Mouse (Mus musculus): ENCODE results near the gene Rps27rt. TPM values are rescaled to one million over a fixed set of nuclear protein-coding genes. Genes with fewer than 3 reads are reported as not detected.

Gene Rps27rt
- polyA plus RNA-seq, 1 experiment from 2014 or later, result 184 TPM

DNA sequence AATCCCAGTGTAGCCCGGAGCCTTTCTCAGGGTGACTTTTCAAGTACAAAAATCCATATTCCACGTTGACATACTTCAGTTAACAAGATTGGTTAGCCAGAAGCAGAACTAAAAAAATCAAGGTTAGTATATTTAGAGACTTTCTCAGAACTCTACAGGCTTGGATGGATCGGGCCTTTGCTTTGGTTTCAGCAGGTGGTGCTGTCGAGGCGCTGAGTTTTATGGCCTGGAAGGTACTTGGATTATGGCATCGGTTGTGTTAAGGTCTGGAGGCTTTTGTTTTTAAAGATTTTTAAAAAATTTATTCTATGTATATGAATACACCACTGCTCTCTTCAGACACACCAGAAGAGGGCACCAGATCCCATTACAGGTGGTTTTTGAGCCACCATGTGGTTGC lies 37.0 kb downstream of the Rps27rt start:
- H3K27ac ChIP-seq (replicated peaks), result no peak overlapping the region
- H3K4me1 ChIP-seq (replicated peaks), result peaks cover 6% of the 10 kb centered on the region
- no peak for ATAC-seq (ENCODE audit: insufficient read depth)
- no peak overlapping the region for H3K4me3 ChIP-seq (replicated peaks)
- H3K9ac ChIP-seq, result no peak overlapping the region
- WGBS (ENCODE audit: insufficient replicate concordance), result 69% methylated on average over 6 of the region's 6 CpGs
- H3K9me3 ChIP-seq (replicated peaks), result no peaks in the 10 kb centered on the region
- H3K4me2 ChIP-seq, result no peak overlapping the region
- H3K27me3 ChIP-seq, result no peaks in the 10 kb centered on the region
- no peaks in the 10 kb centered on the region for H3K36me3 ChIP-seq (replicated peaks)

DNA sequence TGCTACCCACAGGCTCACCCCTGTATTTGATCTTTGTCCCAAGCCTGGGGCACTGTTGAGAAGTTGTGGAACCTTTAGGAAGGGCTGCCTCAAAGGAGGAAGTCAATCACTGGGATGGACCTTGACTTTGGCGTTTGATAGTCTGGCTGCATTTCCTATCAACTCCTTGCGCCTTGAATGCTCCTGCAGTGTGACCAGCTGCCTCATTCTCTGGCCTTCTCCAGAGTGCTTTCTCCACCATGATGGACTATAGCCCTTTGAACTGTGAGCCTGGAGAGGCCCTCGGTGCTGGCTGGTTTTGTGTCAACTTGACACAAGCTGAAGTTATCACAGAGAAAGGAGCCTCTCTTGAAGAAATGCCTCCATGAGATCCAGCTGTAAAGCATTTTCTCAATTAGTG lies 37.9 kb downstream of the Rps27rt start:
- H3K4me1 ChIP-seq (replicated peaks), result no peaks in the 10 kb centered on the region
- H3K36me3 ChIP-seq (replicated peaks), result no peaks in the 10 kb centered on the region
- no peaks in the 10 kb centered on the region for H3K9me3 ChIP-seq (replicated peaks)
- no peak overlapping the region for H3K9ac ChIP-seq
- H3K27ac ChIP-seq (replicated peaks), result no peak overlapping the region
- ATAC-seq (ENCODE audit: insufficient read depth), result no peak
- 55% methylated on average over 3 of the region's 3 CpGs for WGBS (ENCODE audit: insufficient replicate concordance)
- H3K4me2 ChIP-seq, result no peak overlapping the region
- H3K27me3 ChIP-seq, result no peaks in the 10 kb centered on the region
- no peak overlapping the region for H3K4me3 ChIP-seq (replicated peaks)

DNA sequence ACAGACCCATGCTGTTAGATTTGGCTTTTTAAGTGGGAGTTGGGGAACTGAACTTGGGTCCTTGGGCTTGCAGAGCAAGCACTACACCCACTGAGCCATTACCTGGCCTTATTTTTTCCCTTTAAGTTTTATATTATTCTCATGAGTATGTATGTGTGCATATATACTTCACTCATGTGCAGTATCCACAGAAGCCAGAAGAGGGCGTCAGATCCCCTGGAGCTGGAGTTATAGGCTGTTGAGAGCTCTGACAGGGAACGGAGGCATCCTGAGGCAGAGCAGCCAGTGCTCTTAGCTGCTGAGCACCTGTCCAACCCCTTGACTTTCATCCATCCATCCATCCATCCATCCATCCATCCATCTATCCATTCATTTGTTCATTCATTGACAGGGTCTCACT lies 45.9 kb downstream of the Rps27rt start:
- Histone ChIP-seq H3K9ac (no peak overlapping the region), H3K36me3 (replicated peaks) (no peaks in the 10 kb centered on the region), H3K4me1 (replicated peaks) (peaks cover 23% of the 10 kb centered on the region), H3K27me3 (no peaks in the 10 kb centered on the region), H3K4me2 (no peak overlapping the region), H3K27ac (replicated peaks) (no peak overlapping the region), H3K4me3 (replicated peaks) (no peak overlapping the region), H3K9me3 (replicated peaks) (no peaks in the 10 kb centered on the region)
- WGBS (ENCODE audit: insufficient replicate concordance), result 58% methylated on average over 2 of the region's 2 CpGs
- no peak for ATAC-seq (ENCODE audit: insufficient read depth)

DNA sequence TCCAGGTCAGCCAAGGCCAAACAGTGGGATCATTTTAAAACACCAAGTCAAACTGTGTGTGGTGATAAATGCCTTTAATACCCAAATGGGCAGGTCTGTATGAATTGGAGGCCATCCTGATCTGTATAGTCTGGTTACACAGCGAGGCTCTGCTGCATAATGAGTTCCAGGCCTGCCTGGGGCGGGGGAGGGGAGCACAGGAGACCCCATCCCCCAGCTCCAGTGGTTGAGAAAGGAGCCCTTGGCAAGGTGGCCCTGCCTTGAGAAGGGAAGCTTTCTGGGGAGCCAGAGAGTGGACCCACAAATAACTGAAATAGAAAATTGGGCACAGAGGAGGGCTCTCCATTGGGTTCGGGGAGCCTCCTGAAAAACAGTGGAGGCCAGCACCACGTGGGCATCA lies 47.2 kb downstream of the Rps27rt start:
- WGBS (ENCODE audit: insufficient replicate concordance), result 64% methylated on average over 4 of the region's 4 CpGs

DNA sequence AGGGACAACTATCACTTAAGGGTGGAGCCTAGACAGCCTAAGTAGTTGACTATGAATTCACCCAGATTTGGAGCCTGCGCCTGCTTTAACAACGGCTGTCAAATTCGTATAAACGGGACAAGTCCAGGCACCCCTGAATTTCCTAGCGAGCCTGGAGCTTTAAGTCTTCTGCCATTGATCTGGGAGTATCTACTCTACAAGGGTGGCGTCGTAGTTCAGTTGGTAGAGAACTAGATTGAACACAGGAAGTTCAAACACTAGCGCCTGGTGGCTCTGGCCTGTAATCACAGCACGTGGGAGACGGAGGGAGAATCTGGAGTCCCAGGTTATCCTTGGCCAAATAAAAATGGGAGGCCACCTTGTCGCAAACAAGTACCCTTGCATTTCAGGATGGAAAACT lies 48.3 kb downstream of the Rps27rt start:
- peaks cover 23% of the 10 kb centered on the region for H3K4me1 ChIP-seq (replicated peaks)
- H3K9me3 ChIP-seq (replicated peaks), result no peaks in the 10 kb centered on the region
- no peak overlapping the region for H3K27ac ChIP-seq (replicated peaks)
- H3K9ac ChIP-seq, result no peak overlapping the region
- ATAC-seq (ENCODE audit: insufficient read depth), result no peak
- no peaks in the 10 kb centered on the region for H3K36me3 ChIP-seq (replicated peaks)
- peak overlapping the region; percentile 68 for H3K4me3 ChIP-seq (replicated peaks)
- H3K4me2 ChIP-seq, result peak overlapping the region; percentile 86
- WGBS (ENCODE audit: insufficient replicate concordance), result 44% methylated on average over 11 of the region's 11 CpGs
- H3K27me3 ChIP-seq, result no peaks in the 10 kb centered on the region

More for the DNA sequence above, 47.2 kb downstream of the Rps27rt start:
- no peak overlapping the region for H3K27ac ChIP-seq (replicated peaks)
- no peak overlapping the region for H3K4me3 ChIP-seq (replicated peaks)
- no peaks in the 10 kb centered on the region for H3K9me3 ChIP-seq (replicated peaks)
- ATAC-seq (ENCODE audit: insufficient read depth), result no peak
- H3K4me1 ChIP-seq (replicated peaks), result peaks cover 23% of the 10 kb centered on the region
- H3K9ac ChIP-seq, result no peak overlapping the region
- no peaks in the 10 kb centered on the region for H3K36me3 ChIP-seq (replicated peaks)
- no peaks in the 10 kb centered on the region for H3K27me3 ChIP-seq
- H3K4me2 ChIP-seq, result no peak overlapping the region

DNA sequence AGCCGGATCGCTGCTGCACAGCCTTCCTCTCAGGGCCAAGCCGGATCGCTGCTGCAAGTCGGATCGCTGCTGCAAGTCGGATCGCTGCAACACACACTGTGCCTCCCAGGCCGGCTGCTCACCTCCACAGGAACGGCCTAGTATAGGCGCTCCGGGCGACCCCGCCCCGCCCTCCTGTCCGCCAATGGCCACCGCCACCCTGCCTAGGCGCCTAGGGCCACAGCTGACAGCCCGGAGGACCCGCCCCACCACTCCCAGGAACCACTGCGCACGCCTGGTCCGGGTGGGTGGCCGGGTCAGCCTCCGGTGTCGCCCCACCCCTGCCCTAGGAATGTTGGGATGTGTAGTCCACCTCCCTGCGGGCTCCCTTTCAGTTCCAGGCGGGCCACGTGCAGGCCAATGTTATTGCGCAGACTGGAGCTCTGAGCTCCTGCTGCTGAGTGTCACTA lies 48.8 kb downstream of the Rps27rt start, which contains the start of gene Gpd1l:
TSS of gene Gpd1l (minus strand) at position 265 of the 449 bp plus-strand sequence.
- H3K4me1 ChIP-seq (replicated peaks), result peaks cover 23% of the 10 kb centered on the region
- WGBS (ENCODE audit: insufficient replicate concordance), result under 1% methylated on average over 30 of the region's 30 CpGs
- peak within 1 kb of the TSS; percentile 76 for H3K27ac ChIP-seq (replicated peaks)
- peak within 1 kb of the TSS; percentile 86 for H3K4me2 ChIP-seq
- H3K9ac ChIP-seq, result peak within 1 kb of the TSS; percentile 62
- ATAC-seq (ENCODE audit: insufficient read depth), result peak; percentile 95
- no peaks in the 10 kb centered on the region for H3K27me3 ChIP-seq
- no peaks in the 10 kb centered on the region for H3K36me3 ChIP-seq (replicated peaks)
- H3K9me3 ChIP-seq (replicated peaks), result no peaks in the 10 kb centered on the region
- H3K4me3 ChIP-seq (replicated peaks), result peak within 1 kb of the TSS; percentile 68

DNA sequence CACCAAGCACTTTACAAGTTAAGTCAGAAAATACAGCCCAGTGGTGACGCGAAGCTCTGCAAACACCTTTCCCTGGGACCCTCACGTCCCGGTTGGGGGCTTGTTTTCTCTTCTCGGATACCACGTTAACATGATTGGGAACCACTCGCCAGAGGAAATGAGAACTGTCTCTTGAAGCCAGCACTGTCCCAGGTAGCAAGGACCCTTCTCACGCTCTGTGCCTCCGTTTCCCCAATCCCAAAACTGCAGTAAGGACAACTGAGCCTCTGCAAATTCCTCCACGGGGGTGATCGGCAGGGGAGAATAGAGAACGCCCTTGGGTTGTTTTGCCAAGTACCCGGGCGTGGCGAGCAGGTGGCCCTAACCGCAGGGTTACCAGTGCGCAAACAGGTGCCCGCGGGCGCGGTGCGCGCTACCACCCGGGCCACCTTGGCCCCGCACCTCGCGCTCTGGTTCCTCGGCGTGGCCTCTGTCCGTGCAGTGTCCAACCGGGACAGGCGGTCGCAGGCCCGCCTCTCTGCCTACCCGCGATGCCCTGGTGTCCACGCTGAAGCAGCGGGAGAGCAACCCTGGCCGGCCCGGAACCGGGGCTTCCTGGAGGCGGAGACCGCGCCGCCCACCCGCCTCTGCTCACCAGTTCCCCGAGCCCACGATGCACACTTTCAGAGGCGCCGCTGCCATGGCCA lies 49.4 kb downstream of the Rps27rt start:
- H3K27me3 ChIP-seq, result no peaks in the 10 kb centered on the region
- no peaks in the 10 kb centered on the region for H3K9me3 ChIP-seq (replicated peaks)
- H3K36me3 ChIP-seq (replicated peaks), result no peaks in the 10 kb centered on the region
- H3K27ac ChIP-seq (replicated peaks), result peak overlapping the region; percentile 76
- WGBS (ENCODE audit: insufficient replicate concordance), result under 1% methylated on average over 46 of the region's 50 CpGs
- ATAC-seq (ENCODE audit: insufficient read depth), result peak; percentile 20
- peak overlapping the region; percentile 86 for H3K4me2 ChIP-seq
- H3K9ac ChIP-seq, result peak overlapping the region; percentile 62
- peaks cover 23% of the 10 kb centered on the region for H3K4me1 ChIP-seq (replicated peaks)
- H3K4me3 ChIP-seq (replicated peaks), result peak overlapping the region; percentile 68

DNA sequence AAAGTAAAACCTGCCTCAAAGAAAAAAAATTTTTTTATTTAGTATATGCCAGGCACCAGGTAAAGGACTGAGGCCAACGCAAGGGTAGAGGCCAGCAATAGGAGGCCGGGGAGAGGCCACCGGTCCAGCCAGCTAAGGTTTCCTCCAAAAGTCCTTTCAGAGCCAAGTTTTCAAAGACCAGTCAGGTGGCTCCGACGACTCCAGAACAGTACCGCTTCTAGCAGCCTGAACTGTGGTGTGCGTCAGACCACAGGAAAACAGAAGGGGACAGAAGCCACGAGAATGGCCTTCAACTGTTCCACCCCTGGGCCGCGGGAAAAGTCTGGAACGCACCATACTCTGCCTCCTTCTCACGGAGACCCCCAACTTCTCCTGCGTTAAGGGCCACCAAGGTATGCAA lies 49.9 kb downstream of the Rps27rt start:
- Histone ChIP-seq H3K4me3 (replicated peaks) (peak overlapping the region; percentile 68), H3K9me3 (replicated peaks) (no peaks in the 10 kb centered on the region), H3K4me2 (peak overlapping the region; percentile 86), H3K4me1 (replicated peaks) (peaks cover 23% of the 10 kb centered on the region), H3K27me3 (no peaks in the 10 kb centered on the region), H3K27ac (replicated peaks) (no peak overlapping the region), H3K36me3 (replicated peaks) (no peaks in the 10 kb centered on the region), H3K9ac (peak overlapping the region; percentile 62; the same call in 1 of the 2 replicates)
- ATAC-seq (ENCODE audit: insufficient read depth), result no peak
- 12% methylated on average over 13 of the region's 13 CpGs for WGBS (ENCODE audit: insufficient replicate concordance)

Other genes starting within 250 kb of the Rps27rt start
- gene Cmtm7, start 200.9 kb downstream of the Rps27rt start, polyA plus RNA-seq (2015; fragmentation: Nextera tagmentation; extraction: Ambion mirVana), result 56.5 and 59.9 TPM in 2 replicates
- gene Cmtm8, start 138.6 kb downstream of the Rps27rt start, polyA plus RNA-seq (2015; fragmentation: Nextera tagmentation; extraction: Ambion mirVana), result 37.5 and 47.3 TPM in 2 replicates
- gene Gpd1l, start 48.8 kb downstream of the Rps27rt start, polyA plus RNA-seq (2015; fragmentation: Nextera tagmentation; extraction: Ambion mirVana), result 6.4 and 6.6 TPM in 2 replicates
- 0.12 and 0.20 TPM in 2 replicates for gene Osbpl10, start 4.2 kb downstream of the Rps27rt start, polyA plus RNA-seq (2015; fragmentation: Nextera tagmentation; extraction: Ambion mirVana)

Data from liver, embryonic 15.5 days (tissue).